Mouse (Mus musculus): ENCODE results near the gene Olfr672. TPM values are rescaled to one million over a fixed set of nuclear protein-coding genes. Genes with fewer than 3 reads are reported as not detected.
"Not testable (repeated sequence)": the region's sequence is repeated elsewhere in the genome, so short reads cannot be mapped to it uniquely, and the experiment has no call there.

The Olfr672 gene
- polyA plus RNA-seq (2014; fragmentation: Nextera tagmentation; extraction: Ambion mirVana): not detected in 2 replicates

- no peaks in the 10 kb centered on the region for H3K4me1 ChIP-seq (ENCODE audit: control insufficient read depth, insufficient read depth, low read length)
- no peak within 1 kb of the TSS for H3K4me2 ChIP-seq (replicated peaks; ENCODE audit: low read depth, low read length)
- H3K4me3 ChIP-seq (ENCODE audit: low read length): no peak within 1 kb of the TSS
- no peaks in the 10 kb centered on the region for H3K36me3 ChIP-seq (ENCODE audit: control insufficient read depth, insufficient read depth, low read length)
- ATAC-seq (ENCODE audit: low FRiP score, low TSS enrichment): no peak
- no peak within 1 kb of the TSS for H3K9ac ChIP-seq (ENCODE audit: low read depth, low read length)
- H3K27me3 ChIP-seq (ENCODE audit: control insufficient read depth, insufficient read depth, low read length): no peaks in the 10 kb centered on the region
- no peaks in the 10 kb centered on the region for H3K9me3 ChIP-seq (ENCODE audit: control insufficient read depth, low read length)
- H3K27ac ChIP-seq (ENCODE audit: low read depth, low read length): no peak within 1 kb of the TSS
These were observed at the start of gene Olfr672 for GRCm38 (mm10) chr7:105001929-105002328. Olfr672 (minus strand) TSS chr7:105002029.

GRCm38 (mm10) chr7:105033836-105034235 lies 32.0 kb upstream of the Olfr672 start:
- H3K9me3 ChIP-seq (ENCODE audit: control insufficient read depth, low read length); H3K4me1 ChIP-seq (ENCODE audit: control insufficient read depth, insufficient read depth, low read length); H3K36me3 ChIP-seq (ENCODE audit: control insufficient read depth, insufficient read depth, low read length); H3K4me3 ChIP-seq (ENCODE audit: low read length); H3K27ac ChIP-seq (ENCODE audit: low read depth, low read length); H3K4me2 ChIP-seq (replicated peaks; ENCODE audit: low read depth, low read length); H3K27me3 ChIP-seq (ENCODE audit: control insufficient read depth, insufficient read depth, low read length); H3K9ac ChIP-seq (ENCODE audit: low read depth, low read length); ATAC-seq (ENCODE audit: low FRiP score, low TSS enrichment): not testable (repeated sequence)
- 65% methylated on average over 5 of the region's 5 CpGs for WGBS

- Histone ChIP-seq H3K9me3 (ENCODE audit: control insufficient read depth, low read length) (no peaks in the 10 kb centered on the region), H3K27ac (ENCODE audit: low read depth, low read length) (no peak within 1 kb of the TSS), H3K27me3 (ENCODE audit: control insufficient read depth, insufficient read depth, low read length) (no peaks in the 10 kb centered on the region), H3K9ac (ENCODE audit: low read depth, low read length) (no peak within 1 kb of the TSS), H3K4me1 (ENCODE audit: control insufficient read depth, insufficient read depth, low read length) (no peaks in the 10 kb centered on the region), H3K4me2 (replicated peaks; ENCODE audit: low read depth, low read length) (no peak within 1 kb of the TSS), H3K4me3 (ENCODE audit: low read length) (no peak within 1 kb of the TSS), H3K36me3 (ENCODE audit: control insufficient read depth, insufficient read depth, low read length) (no peaks in the 10 kb centered on the region)
- no peak for ATAC-seq (ENCODE audit: low FRiP score, low TSS enrichment)
These were observed 30.6 kb upstream of the Olfr672 start, which contains the start of gene Olfr676 for GRCm38 (mm10) chr7:105032398-105032797. Olfr676 (plus strand) TSS chr7:105032698.

- Histone ChIP-seq H3K9me3 (ENCODE audit: control insufficient read depth, low read length) (no peaks in the 10 kb centered on the region), H3K27me3 (ENCODE audit: control insufficient read depth, insufficient read depth, low read length) (no peaks in the 10 kb centered on the region), H3K4me3 (ENCODE audit: low read length) (no peak within 1 kb of the TSS), H3K27ac (ENCODE audit: low read depth, low read length) (no peak within 1 kb of the TSS), H3K36me3 (ENCODE audit: control insufficient read depth, insufficient read depth, low read length) (no peaks in the 10 kb centered on the region), H3K4me2 (replicated peaks; ENCODE audit: low read depth, low read length) (no peak within 1 kb of the TSS), H3K4me1 (ENCODE audit: control insufficient read depth, insufficient read depth, low read length) (no peaks in the 10 kb centered on the region), H3K9ac (ENCODE audit: low read depth, low read length) (no peak within 1 kb of the TSS)
- 89% methylated on average over 1 of the region's 1 CpGs for WGBS
- ATAC-seq (ENCODE audit: low FRiP score, low TSS enrichment): no peak
These were observed 26.5 kb upstream of the Olfr672 start, which contains the start of gene Olfr675 for GRCm38 (mm10) chr7:105028360-105028759. Olfr675 (minus strand) TSS chr7:105028460.

- 80% methylated on average over 1 of the region's 1 CpGs for WGBS
- no peaks in the 10 kb centered on the region for H3K36me3 ChIP-seq (ENCODE audit: control insufficient read depth, insufficient read depth, low read length)
- H3K9me3 ChIP-seq (ENCODE audit: control insufficient read depth, low read length): no peaks in the 10 kb centered on the region
- no peaks in the 10 kb centered on the region for H3K27me3 ChIP-seq (ENCODE audit: control insufficient read depth, insufficient read depth, low read length)
- H3K27ac ChIP-seq (ENCODE audit: low read depth, low read length): no peak overlapping the region
- no peak overlapping the region for H3K9ac ChIP-seq (ENCODE audit: low read depth, low read length)
- H3K4me1 ChIP-seq (ENCODE audit: control insufficient read depth, insufficient read depth, low read length): no peaks in the 10 kb centered on the region
- no peak for ATAC-seq (ENCODE audit: low FRiP score, low TSS enrichment)
- H3K4me2 ChIP-seq (replicated peaks; ENCODE audit: low read depth, low read length): no peak overlapping the region
- no peak overlapping the region for H3K4me3 ChIP-seq (ENCODE audit: low read length)
These were observed 20.7 kb upstream of the Olfr672 start for GRCm38 (mm10) chr7:105022530-105022929.

GRCm38 (mm10) chr7:104979026-104979425 lies 22.8 kb downstream of the Olfr672 start, which contains the start of gene Olfr671:
Olfr671 (minus strand) TSS chr7:104979126.
- no peaks in the 10 kb centered on the region for H3K9me3 ChIP-seq (ENCODE audit: control insufficient read depth, low read length)
- ATAC-seq (ENCODE audit: low FRiP score, low TSS enrichment): no peak
- no peak within 1 kb of the TSS for H3K27ac ChIP-seq (ENCODE audit: low read depth, low read length)
- H3K36me3 ChIP-seq (ENCODE audit: control insufficient read depth, insufficient read depth, low read length): no peaks in the 10 kb centered on the region
- WGBS: 78% methylated on average over 1 of the region's 1 CpGs
- no peak within 1 kb of the TSS for H3K4me2 ChIP-seq (replicated peaks; ENCODE audit: low read depth, low read length)
- H3K27me3 ChIP-seq (ENCODE audit: control insufficient read depth, insufficient read depth, low read length): no peaks in the 10 kb centered on the region
- no peak within 1 kb of the TSS for H3K4me3 ChIP-seq (ENCODE audit: low read length)
- no peaks in the 10 kb centered on the region for H3K4me1 ChIP-seq (ENCODE audit: control insufficient read depth, insufficient read depth, low read length)
- no peak within 1 kb of the TSS for H3K9ac ChIP-seq (ENCODE audit: low read depth, low read length)

GRCm38 (mm10) chr7:104972507-104972906 lies 29.3 kb downstream of the Olfr672 start:
- 72% methylated on average over 2 of the region's 2 CpGs for WGBS
- H3K36me3 ChIP-seq (ENCODE audit: control insufficient read depth, insufficient read depth, low read length); H3K9me3 ChIP-seq (ENCODE audit: control insufficient read depth, low read length); ATAC-seq (ENCODE audit: low FRiP score, low TSS enrichment); H3K27ac ChIP-seq (ENCODE audit: low read depth, low read length); H3K4me1 ChIP-seq (ENCODE audit: control insufficient read depth, insufficient read depth, low read length); H3K9ac ChIP-seq (ENCODE audit: low read depth, low read length); H3K27me3 ChIP-seq (ENCODE audit: control insufficient read depth, insufficient read depth, low read length); H3K4me3 ChIP-seq (ENCODE audit: low read length); H3K4me2 ChIP-seq (replicated peaks; ENCODE audit: low read depth, low read length): not testable (repeated sequence)

- Histone ChIP-seq H3K4me1 (ENCODE audit: control insufficient read depth, insufficient read depth, low read length) (no peaks in the 10 kb centered on the region), H3K27ac (ENCODE audit: low read depth, low read length) (no peak within 1 kb of the TSS), H3K4me2 (replicated peaks; ENCODE audit: low read depth, low read length) (no peak within 1 kb of the TSS), H3K4me3 (ENCODE audit: low read length) (no peak within 1 kb of the TSS), H3K9me3 (ENCODE audit: control insufficient read depth, low read length) (no peaks in the 10 kb centered on the region), H3K27me3 (ENCODE audit: control insufficient read depth, insufficient read depth, low read length) (no peaks in the 10 kb centered on the region), H3K36me3 (ENCODE audit: control insufficient read depth, insufficient read depth, low read length) (no peaks in the 10 kb centered on the region), H3K9ac (ENCODE audit: low read depth, low read length) (no peak within 1 kb of the TSS)
- no peak for ATAC-seq (ENCODE audit: low FRiP score, low TSS enrichment)
- 19% methylated on average over 1 of the region's 1 CpGs for WGBS
These were observed 39.3 kb downstream of the Olfr672 start, which contains the start of gene Olfr670 for GRCm38 (mm10) chr7:104962520-104962919. Olfr670 (minus strand) TSS chr7:104962620.

GRCm38 (mm10) chr7:104950234-104950633 lies 51.6 kb downstream of the Olfr672 start:
- 94% methylated on average over 16 of the region's 16 CpGs for WGBS
- not testable (repeated sequence) for ATAC-seq (ENCODE audit: low FRiP score, low TSS enrichment)

More at GRCm38 (mm10) chr7:104950234-104950633, 51.6 kb downstream of the Olfr672 start:
- H3K4me3 ChIP-seq (ENCODE audit: low read length); H3K27me3 ChIP-seq (ENCODE audit: control insufficient read depth, insufficient read depth, low read length); H3K9ac ChIP-seq (ENCODE audit: low read depth, low read length); H3K4me2 ChIP-seq (replicated peaks; ENCODE audit: low read depth, low read length); H3K27ac ChIP-seq (ENCODE audit: low read depth, low read length); H3K36me3 ChIP-seq (ENCODE audit: control insufficient read depth, insufficient read depth, low read length); H3K9me3 ChIP-seq (ENCODE audit: control insufficient read depth, low read length); H3K4me1 ChIP-seq (ENCODE audit: control insufficient read depth, insufficient read depth, low read length): not testable (repeated sequence)

Measured in kidney, embryonic 14.5 days (tissue).